Mouse (Mus musculus): Measurements from ENCODE around the gene Tmem63a.

- no peak for TF ChIP-seq EP300 (IDR thresholded peaks at IDR 0.05; ENCODE audit: low read depth)
- TF ChIP-seq CTCF (IDR thresholded peaks at IDR 0.05; ENCODE audit: low read depth) = no peak
Measured at GRCm38 (mm10) chr1:181015558-181015957, 73.4 kb downstream of the Tmem63a start.

Data from liver, embryonic 14.5 days (tissue).